ENCODE assay signal across 8 mouse cellular contexts in the genomic region with DNA sequence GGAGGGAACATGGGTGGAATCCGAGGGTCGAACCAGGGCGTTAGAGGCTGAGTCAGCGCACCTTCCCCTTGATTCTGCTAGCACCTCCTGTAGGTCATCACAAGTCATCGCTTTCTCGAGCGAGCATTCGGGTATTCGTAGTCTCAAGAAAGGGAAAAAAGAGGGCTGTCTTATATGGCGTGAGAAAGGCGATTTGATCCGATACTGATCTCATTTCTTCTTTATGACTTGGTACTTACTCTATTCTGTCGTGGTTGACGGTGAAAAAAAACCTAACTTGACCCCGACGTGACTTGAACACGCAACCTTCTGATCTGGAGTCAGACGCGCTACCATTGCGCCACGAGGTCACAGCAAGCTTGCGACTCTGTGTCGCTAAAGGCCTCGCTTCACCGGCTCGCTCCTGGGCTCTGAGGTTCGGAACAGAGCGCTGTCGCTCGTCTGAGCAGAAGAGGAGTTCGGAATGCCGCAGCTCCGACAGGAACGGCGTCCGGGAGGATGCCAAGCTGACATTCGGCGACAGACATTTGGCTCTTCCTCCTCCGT. TPM values are rescaled to one million over a fixed set of nuclear protein-coding genes. Genes with fewer than 3 reads are reported as not detected.
DNase-seq lines count a peak whose midpoint lies in the region; ATAC-seq lines count a peak whose summit lies in the region.

No protein-coding gene starts in this region.

- peak; percentile 90 for DNase-seq in T-cell, adult 2 months (ENCODE audit: low spot score)
- DNase-seq in cerebellum, postnatal 36 days = peak; percentile 96 to 99
- DNase-seq in frontal cortex, postnatal 36 days (ENCODE audit: low spot score in 2 of 2) = peak; percentile 99
- peak; percentile 98 for DNase-seq in hindbrain, embryonic 14.5 days (ENCODE audit: low spot score)
- DNase-seq in layer of hippocampus, postnatal 25 days (ENCODE audit: extremely low spot score in 1 of 2, low spot score in 1 of 2) = peak; percentile 98 to 99
- peak; percentile 95 for DNase-seq in lung, postnatal 14 days
- DNase-seq in ovary, postnatal 36 days (ENCODE audit: low spot score) = peak; percentile 89
- peak; percentile 86 for DNase-seq in thymus, postnatal 14 days

- H3K27me3 ChIP-seq in hindbrain, embryonic 14.5 days (ENCODE audit: control insufficient read depth, insufficient read depth, low read length) = no peaks in the 10 kb centered on the region

- WGBS in hindbrain, embryonic 14.5 days = under 1% methylated on average over 39 of the region's 39 CpGs

- peak; percentile 92 for ATAC-seq in hindbrain, embryonic 14.5 days (ENCODE audit: low FRiP score)

- H3K9me3 ChIP-seq in hindbrain, embryonic 14.5 days (ENCODE audit: control insufficient read depth, low read length) = no peaks in the 10 kb centered on the region

- H3K4me3 ChIP-seq in hindbrain, embryonic 14.5 days (replicated peaks; ENCODE audit: low read length) = peak overlapping the region; percentile 65

- no peaks in the 10 kb centered on the region for H3K36me3 ChIP-seq in hindbrain, embryonic 14.5 days (replicated peaks; ENCODE audit: control insufficient read depth, insufficient read depth)

- peak overlapping the region; percentile 47 for H3K4me2 ChIP-seq in hindbrain, embryonic 14.5 days (replicated peaks)

- H3K4me1 ChIP-seq in hindbrain, embryonic 14.5 days (replicated peaks; ENCODE audit: control insufficient read depth, insufficient read depth, low read length) = no peaks in the 10 kb centered on the region

- H3K27ac ChIP-seq in hindbrain, embryonic 14.5 days = peak overlapping the region; percentile 99

- peak overlapping the region; percentile 89 for H3K9ac ChIP-seq in hindbrain, embryonic 14.5 days

RNA-seq across cellular contexts. Expression of a gene that starts 29.6 kb away (rescaled TPM):
- 0.13 TPM in 1 of 2 replicates, not detected in the other for polyA plus RNA-seq in hindbrain, embryonic 14.5 days (2014; fragmentation: Nextera tagmentation; extraction: Ambion mirVana)
- total RNA-seq in layer of hippocampus, postnatal 25 days (2021) = 1 to 10 TPM; 1.2 to 2.8 TPM

RNA-seq across cellular contexts. Expression of a gene that starts 46.2 kb away (rescaled TPM):
- 8.4 and 9.8 TPM in 2 replicates for polyA plus RNA-seq in hindbrain, embryonic 14.5 days (2014; fragmentation: Nextera tagmentation; extraction: Ambion mirVana)
- 100 to 1,000 TPM; 440 to 506 TPM for total RNA-seq in layer of hippocampus, postnatal 25 days (2021)

Comparison
In these comparisons a context has a peak if more than half of its experiments do, and no peak if none do; other contexts are left out.
1. Peak in every context shown above with its lines: DNase-seq, ATAC-seq, H3K4me3 ChIP-seq and H3K27ac ChIP-seq.